Mouse (Mus musculus): ENCODE measurements around the gene Rplp1. TPM values are rescaled to one million over a fixed set of nuclear protein-coding genes. Genes with fewer than 3 reads are reported as not detected.
A peak's percentile ranks its signal among the peaks of the same experiment; 100 is the strongest.

Gene Rplp1
- total and polyA plus RNA-seq, 2 experiments from 2014 or later: 983 to 3,080 TPM

GRCm38 (mm10) chr9:61952241-61952640 lies 37.9 kb upstream of the Rplp1 start:
- Histone ChIP-seq H3K27ac (ENCODE audit: low read depth, low read length) (no peak overlapping the region), H3K4me3 (ENCODE audit: low read depth, low read length) (no peak overlapping the region), H3K4me1 (ENCODE audit: insufficient read depth, low read length) (no peaks in the 10 kb centered on the region), H3K9me3 (ENCODE audit: low read length) (no peaks in the 10 kb centered on the region), H3K4me2 (ENCODE audit: low read depth, low read length, poor library complexity, severe bottlenecking) (no peak overlapping the region), H3K27me3 (ENCODE audit: insufficient read depth, low read length) (no peaks in the 10 kb centered on the region), H3K9ac (replicated peaks; ENCODE audit: low read length, poor library complexity, severe bottlenecking) (no peak overlapping the region), H3K36me3 (ENCODE audit: insufficient read depth, low read length) (no peaks in the 10 kb centered on the region)
- TF ChIP-seq CTCF (IDR thresholded peaks at IDR 0.05): no peak
- DNase-seq (ENCODE audit: low spot score): no peak
- no peak for ATAC-seq (ENCODE audit: low FRiP score)
- 54% methylated on average over 7 of the region's 7 CpGs for WGBS

GRCm38 (mm10) chr9:61947402-61948346 lies 33.3 kb upstream of the Rplp1 start:
- Histone ChIP-seq H3K4me2 (ENCODE audit: low read depth, low read length, poor library complexity, severe bottlenecking) (peak overlapping the region; percentile 100), H3K4me1 (ENCODE audit: insufficient read depth, low read length) (no peaks in the 10 kb centered on the region), H3K4me3 (ENCODE audit: low read depth, low read length) (peak overlapping the region; percentile 62), H3K36me3 (ENCODE audit: insufficient read depth, low read length) (no peaks in the 10 kb centered on the region), H3K27me3 (ENCODE audit: insufficient read depth, low read length) (no peaks in the 10 kb centered on the region), H3K9me3 (ENCODE audit: low read length) (no peaks in the 10 kb centered on the region), H3K27ac (ENCODE audit: low read depth, low read length) (no peak overlapping the region), H3K9ac (replicated peaks; ENCODE audit: low read length, poor library complexity, severe bottlenecking) (peak overlapping the region; percentile 54; the same call in 1 of the 2 replicates)
- WGBS: 5% methylated on average over 24 of the region's 24 CpGs
- ATAC-seq (ENCODE audit: low FRiP score) (peak; percentile 77), DNase-seq (ENCODE audit: low spot score) (peak; percentile 94)
- TF ChIP-seq CTCF (IDR thresholded peaks at IDR 0.05): peak; percentile 97

GRCm38 (mm10) chr9:61946623-61947401 lies 32.5 kb upstream of the Rplp1 start, which contains the start of gene Kif23:
TSS of gene Kif23 (minus strand) at chr9:61946774.
- Histone ChIP-seq H3K4me1 (ENCODE audit: insufficient read depth, low read length) (no peaks in the 10 kb centered on the region), H3K4me2 (ENCODE audit: low read depth, low read length, poor library complexity, severe bottlenecking) (peak within 1 kb of the TSS; percentile 100), H3K4me3 (ENCODE audit: low read depth, low read length) (peak within 1 kb of the TSS; percentile 62), H3K9ac (replicated peaks; ENCODE audit: low read length, poor library complexity, severe bottlenecking) (peak within 1 kb of the TSS; percentile 54; the same call in 1 of the 2 replicates), H3K9me3 (ENCODE audit: low read length) (no peaks in the 10 kb centered on the region), H3K36me3 (ENCODE audit: insufficient read depth, low read length) (no peaks in the 10 kb centered on the region), H3K27me3 (ENCODE audit: insufficient read depth, low read length) (no peaks in the 10 kb centered on the region), H3K27ac (ENCODE audit: low read depth, low read length) (no peak within 1 kb of the TSS)
- DNase-seq (ENCODE audit: low spot score) (peak; percentile 97), ATAC-seq (ENCODE audit: low FRiP score) (peak; percentile 94)
- under 1% methylated on average over 44 of the region's 44 CpGs for WGBS
- TF ChIP-seq CTCF (IDR thresholded peaks at IDR 0.05): peak; percentile 88

GRCm38 (mm10) chr9:61945973-61946611 lies 31.8 kb upstream of the Rplp1 start:
- DNase-seq (ENCODE audit: low spot score): no peak
- H3K4me3 ChIP-seq (ENCODE audit: low read depth, low read length): peak overlapping the region; percentile 62
- H3K4me1 ChIP-seq (ENCODE audit: insufficient read depth, low read length): no peaks in the 10 kb centered on the region
- H3K4me2 ChIP-seq (ENCODE audit: low read depth, low read length, poor library complexity, severe bottlenecking): peak overlapping the region; percentile 100
- no peak overlapping the region for H3K27ac ChIP-seq (ENCODE audit: low read depth, low read length)
- no peaks in the 10 kb centered on the region for H3K36me3 ChIP-seq (ENCODE audit: insufficient read depth, low read length)
- no peaks in the 10 kb centered on the region for H3K27me3 ChIP-seq (ENCODE audit: insufficient read depth, low read length)
- no peaks in the 10 kb centered on the region for H3K9me3 ChIP-seq (ENCODE audit: low read length)
- peak; percentile 68 for ATAC-seq (ENCODE audit: low FRiP score)
- no peak for TF ChIP-seq CTCF (IDR thresholded peaks at IDR 0.05)
- WGBS: under 1% methylated on average over 35 of the region's 38 CpGs
- H3K9ac ChIP-seq (replicated peaks; ENCODE audit: low read length, poor library complexity, severe bottlenecking): peak overlapping the region; percentile 48; the same call in 1 of the 2 replicates

- 75% methylated on average over 3 of the region's 3 CpGs for WGBS
- no peaks in the 10 kb centered on the region for H3K36me3 ChIP-seq (ENCODE audit: insufficient read depth, low read length)
- no peaks in the 10 kb centered on the region for H3K4me1 ChIP-seq (ENCODE audit: insufficient read depth, low read length)
- no peak overlapping the region for H3K9ac ChIP-seq (replicated peaks; ENCODE audit: low read length, poor library complexity, severe bottlenecking)
- H3K9me3 ChIP-seq (ENCODE audit: low read length): no peaks in the 10 kb centered on the region
- no peak overlapping the region for H3K4me2 ChIP-seq (ENCODE audit: low read depth, low read length, poor library complexity, severe bottlenecking)
- H3K4me3 ChIP-seq (ENCODE audit: low read depth, low read length): no peak overlapping the region
- H3K27me3 ChIP-seq (ENCODE audit: insufficient read depth, low read length): no peaks in the 10 kb centered on the region
- no peak for ATAC-seq (ENCODE audit: low FRiP score)
- H3K27ac ChIP-seq (ENCODE audit: low read depth, low read length): no peak overlapping the region
- no peak for DNase-seq (ENCODE audit: low spot score)
- no peak for TF ChIP-seq CTCF (IDR thresholded peaks at IDR 0.05)
These were observed 26.7 kb upstream of the Rplp1 start for GRCm38 (mm10) chr9:61941054-61941453.

Measured in midbrain, postnatal 0 days (tissue).